Mouse (Mus musculus) granulocyte monocyte progenitor cell, adult 5-6 weeks (primary cell): Measurements from ENCODE around the gene Dnase2a. TPM values are rescaled to one million over a fixed set of nuclear protein-coding genes. Genes with fewer than 3 reads are reported as not detected.

Experiments
- ATAC-seq: replicated peaks from 2 replicates; pipeline ENCODE4 v1.8.0; 2016; ENCODE audit warnings: mild to moderate bottlenecking, moderate TSS enrichment, inconsistent platforms; ENCODE audit not compliant: poor library complexity, severe bottlenecking
- total RNA-seq, 2 experiments: library from RNA; stranded (forward) in 1 of 2; stranded (reverse) in 1 of 2; fragments of 200-712, 200-1000 nt in 1 of 2; fragments of >200 nt in 1 of 2; fragmentation: Nextera tagmentation in 1 of 2; gene quantifications; 2 replicates each; pipeline ENCODE4 v1.2.3; 2014 to 2017

The Dnase2a gene
- total RNA-seq, 2 experiments from 2014 or later = 35.6 to 117 TPM

GRCm38 (mm10) chr8:84967532-84968304 is 59.4 kb downstream of the Dnase2a start:
- no peak for ATAC-seq

DNA sequence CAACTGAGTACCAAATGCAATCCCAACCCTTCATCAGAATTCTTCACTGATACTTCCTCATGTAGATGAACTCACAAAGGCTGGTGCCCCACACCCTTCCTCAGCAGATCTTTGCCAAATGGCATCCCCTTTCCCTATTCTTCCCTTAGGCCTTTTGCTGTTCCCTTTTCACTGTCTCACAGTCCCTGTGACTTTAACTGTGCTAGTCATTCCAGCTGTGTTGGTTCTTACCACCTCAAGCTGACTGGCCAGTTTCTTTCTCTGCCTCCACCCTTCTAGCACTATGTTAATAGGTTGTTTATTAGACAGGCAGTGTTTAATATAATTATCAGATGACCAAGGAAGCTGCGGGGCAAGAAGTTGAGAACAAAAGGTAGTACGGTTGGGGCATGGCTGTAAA is 60.3 kb downstream of the Dnase2a start:
- no peak for ATAC-seq

GRCm38 (mm10) chr8:84969241-84970134 is 61.1 kb downstream of the Dnase2a start, which contains the start of the genes Gm49661, Prdx2 and Rnaseh2a:
Gm49661 (minus strand) TSS chr8:84969433.
Prdx2 (plus strand) TSS chr8:84969587.
Rnaseh2a (minus strand) TSS chr8:84969767.
- ATAC-seq = peak; percentile 59

DNA sequence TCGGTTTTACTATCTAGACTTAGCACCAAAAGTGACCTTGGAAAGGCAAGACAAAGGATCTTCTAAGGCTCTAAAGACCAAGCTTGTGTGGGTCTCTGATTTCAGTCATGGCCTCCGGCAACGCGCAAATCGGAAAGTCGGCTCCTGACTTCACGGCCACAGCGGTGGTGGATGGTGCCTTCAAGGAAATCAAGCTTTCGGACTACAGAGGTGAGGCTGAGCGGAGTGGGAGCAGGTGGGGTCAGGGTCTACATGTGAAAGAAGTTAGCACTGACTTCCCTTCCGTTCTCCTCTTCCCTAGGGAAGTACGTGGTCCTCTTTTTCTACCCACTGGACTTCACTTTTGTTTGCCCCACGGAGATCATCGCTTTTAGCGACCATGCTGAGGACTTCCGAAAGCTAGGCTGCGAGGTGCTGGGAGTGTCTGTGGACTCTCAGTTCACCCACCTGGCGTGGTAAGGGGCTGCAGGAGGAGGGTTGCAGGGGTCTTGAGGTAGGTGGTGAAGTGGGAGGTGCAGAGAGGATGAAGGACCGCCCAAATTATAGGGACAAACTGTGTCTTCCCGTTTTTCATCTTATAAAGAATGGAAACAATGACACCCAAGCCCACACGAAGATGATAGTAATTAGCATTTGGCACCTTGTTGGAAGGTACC is 61.9 kb downstream of the Dnase2a start:
- no peak for ATAC-seq

DNA sequence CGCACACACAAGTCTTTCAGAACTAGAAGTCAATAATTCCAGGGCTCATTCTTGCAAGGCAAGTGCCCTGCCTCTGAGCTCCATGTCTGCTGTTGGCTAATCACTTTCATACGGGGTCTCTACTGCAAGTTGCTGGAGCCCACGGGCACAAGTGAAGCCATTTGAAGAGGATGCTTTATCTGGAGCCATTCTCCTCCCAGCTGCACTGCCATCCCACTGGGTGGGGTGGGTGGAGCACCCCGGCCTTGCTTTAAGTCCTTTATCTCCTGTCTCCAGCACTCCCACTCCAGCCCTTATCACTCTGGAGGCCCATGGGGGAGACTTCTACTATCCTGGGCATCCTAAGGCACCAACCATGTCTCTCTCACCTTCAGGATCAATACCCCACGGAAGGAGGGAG is 62.6 kb downstream of the Dnase2a start:
- ATAC-seq = no peak

Other genes starting within 250 kb of the Dnase2a start
Only the 30 nearest of the 33 such genes appear.
- 92.9 and 98.1 TPM in 2 replicates for gene Nacc1, start 220.7 kb upstream of the Dnase2a start, total RNA-seq (2014; fragmentation: Nextera tagmentation)
- gene Nacc1, start 220.7 kb upstream of the Dnase2a start, total RNA-seq (2017) = 46.5 and 59.2 TPM in 2 replicates
- gene Lyl1, start 207.1 kb upstream of the Dnase2a start, total RNA-seq (2014; fragmentation: Nextera tagmentation) = 82.1 and 133 TPM in 2 replicates
- 65.9 and 73.3 TPM in 2 replicates for gene Lyl1, start 207.1 kb upstream of the Dnase2a start, total RNA-seq (2017)
- 11.0 and 17.9 TPM in 2 replicates for gene G430095P16Rik, start 185.6 kb upstream of the Dnase2a start, total RNA-seq (2014; fragmentation: Nextera tagmentation)
- gene G430095P16Rik, start 185.6 kb upstream of the Dnase2a start, total RNA-seq (2017) = 4.4 and 4.8 TPM in 2 replicates
- gene Nfix, start 108.2 kb upstream of the Dnase2a start, total RNA-seq (2014; fragmentation: Nextera tagmentation) = 25.7 and 51.2 TPM in 2 replicates
- gene Nfix, start 108.2 kb upstream of the Dnase2a start, total RNA-seq (2017) = 9.5 and 12.8 TPM in 2 replicates
- 4.1 and 4.7 TPM in 2 replicates for gene Dand5, start 85.7 kb upstream of the Dnase2a start, total RNA-seq (2014; fragmentation: Nextera tagmentation)
- gene Dand5, start 85.7 kb upstream of the Dnase2a start, total RNA-seq (2017) = 3.6 and 3.7 TPM in 2 replicates
- 17.0 and 19.2 TPM in 2 replicates for gene Gadd45gip1, start 77.0 kb upstream of the Dnase2a start, total RNA-seq (2014; fragmentation: Nextera tagmentation)
- gene Gadd45gip1, start 77.0 kb upstream of the Dnase2a start, total RNA-seq (2017) = 46.2 and 52.4 TPM in 2 replicates
- gene Rad23a, start 67.9 kb upstream of the Dnase2a start, total RNA-seq (2014; fragmentation: Nextera tagmentation) = 41.8 TPM in 2 replicates
- gene Rad23a, start 67.9 kb upstream of the Dnase2a start, total RNA-seq (2017) = 20.1 and 21.4 TPM in 2 replicates
- gene Calr, start 61.6 kb upstream of the Dnase2a start, total RNA-seq (2014; fragmentation: Nextera tagmentation) = 1,333 and 1,645 TPM in 2 replicates
- gene Calr, start 61.6 kb upstream of the Dnase2a start, total RNA-seq (2017) = 4,572 and 4,672 TPM in 2 replicates
- 90.9 TPM in 2 replicates for gene Farsa, start 51.6 kb upstream of the Dnase2a start, total RNA-seq (2014; fragmentation: Nextera tagmentation)
- 187 and 190 TPM in 2 replicates for gene Farsa, start 51.6 kb upstream of the Dnase2a start, total RNA-seq (2017)
- 172 and 176 TPM in 2 replicates for gene Syce2, start 36.4 kb upstream of the Dnase2a start, total RNA-seq (2014; fragmentation: Nextera tagmentation)
- gene Syce2, start 36.4 kb upstream of the Dnase2a start, total RNA-seq (2017) = 126 and 155 TPM in 2 replicates
- gene Gcdh, start 14.6 kb upstream of the Dnase2a start, total RNA-seq (2014; fragmentation: Nextera tagmentation) = 23.2 and 25.8 TPM in 2 replicates
- 20.1 and 30.3 TPM in 2 replicates for gene Gcdh, start 14.6 kb upstream of the Dnase2a start, total RNA-seq (2017)
- gene Klf1, start 6.6 kb upstream of the Dnase2a start, total RNA-seq (2014; fragmentation: Nextera tagmentation) = 0.52 and 1.0 TPM in 2 replicates
- gene Klf1, start 6.6 kb upstream of the Dnase2a start, total RNA-seq (2017) = 0.43 and 0.72 TPM in 2 replicates
- not detected in 2 replicates for gene Mast1, start 28.8 kb downstream of the Dnase2a start, total RNA-seq (2014; fragmentation: Nextera tagmentation)
- not detected in 2 replicates for gene Mast1, start 28.8 kb downstream of the Dnase2a start, total RNA-seq (2017)
- not detected in 2 replicates for gene Rtbdn, start 38.4 kb downstream of the Dnase2a start, total RNA-seq (2014; fragmentation: Nextera tagmentation)
- not detected in 2 replicates for gene Rtbdn, start 38.4 kb downstream of the Dnase2a start, total RNA-seq (2017)
- not detected in 2 replicates for gene Gm49661, start 60.9 kb downstream of the Dnase2a start, total RNA-seq (2014; fragmentation: Nextera tagmentation)
- gene Gm49661, start 60.9 kb downstream of the Dnase2a start, total RNA-seq (2017) = not detected in 2 replicates
- gene Prdx2, start 61.0 kb downstream of the Dnase2a start, total RNA-seq (2014; fragmentation: Nextera tagmentation) = 210 and 303 TPM in 2 replicates
- 360 and 421 TPM in 2 replicates for gene Prdx2, start 61.0 kb downstream of the Dnase2a start, total RNA-seq (2017)
- 116 and 172 TPM in 2 replicates for gene Rnaseh2a, start 61.2 kb downstream of the Dnase2a start, total RNA-seq (2014; fragmentation: Nextera tagmentation)
- 91.3 and 148 TPM in 2 replicates for gene Rnaseh2a, start 61.2 kb downstream of the Dnase2a start, total RNA-seq (2017)
- gene Junb, start 70.2 kb downstream of the Dnase2a start, total RNA-seq (2014; fragmentation: Nextera tagmentation) = 3.3 and 14.2 TPM in 2 replicates
- 39.6 and 46.0 TPM in 2 replicates for gene Junb, start 70.2 kb downstream of the Dnase2a start, total RNA-seq (2017)
- gene Hook2, start 82.0 kb downstream of the Dnase2a start, total RNA-seq (2014; fragmentation: Nextera tagmentation) = 5.2 and 6.1 TPM in 2 replicates
- gene Hook2, start 82.0 kb downstream of the Dnase2a start, total RNA-seq (2017) = 5.7 and 8.2 TPM in 2 replicates
- gene Best2, start 106.0 kb downstream of the Dnase2a start, total RNA-seq (2014; fragmentation: Nextera tagmentation) = not detected in 2 replicates
- gene Best2, start 106.0 kb downstream of the Dnase2a start, total RNA-seq (2017) = not detected in 2 replicates
- 73.1 and 73.3 TPM in 2 replicates for gene Asna1, start 116.7 kb downstream of the Dnase2a start, total RNA-seq (2014; fragmentation: Nextera tagmentation)
- 74.5 and 91.2 TPM in 2 replicates for gene Asna1, start 116.7 kb downstream of the Dnase2a start, total RNA-seq (2017)
- 112 and 128 TPM in 2 replicates for gene Trir, start 118.3 kb downstream of the Dnase2a start, total RNA-seq (2014; fragmentation: Nextera tagmentation)
- 245 and 280 TPM in 2 replicates for gene Trir, start 118.3 kb downstream of the Dnase2a start, total RNA-seq (2017)
- 19.6 and 25.0 TPM in 2 replicates for gene Tnpo2, start 128.4 kb downstream of the Dnase2a start, total RNA-seq (2014; fragmentation: Nextera tagmentation)
- 21.5 and 26.8 TPM in 2 replicates for gene Tnpo2, start 128.4 kb downstream of the Dnase2a start, total RNA-seq (2017)
- gene Fbxw9, start 151.5 kb downstream of the Dnase2a start, total RNA-seq (2014; fragmentation: Nextera tagmentation) = 11.6 and 13.5 TPM in 2 replicates
- gene Fbxw9, start 151.5 kb downstream of the Dnase2a start, total RNA-seq (2017) = 4.1 and 5.9 TPM in 2 replicates
- not detected in 2 replicates for gene Gm5741, start 159.4 kb downstream of the Dnase2a start, total RNA-seq (2014; fragmentation: Nextera tagmentation)
- not detected in 2 replicates for gene Gm5741, start 159.4 kb downstream of the Dnase2a start, total RNA-seq (2017)
- gene Dhps, start 163.2 kb downstream of the Dnase2a start, total RNA-seq (2014; fragmentation: Nextera tagmentation) = 42.0 and 66.5 TPM in 2 replicates
- gene Dhps, start 163.2 kb downstream of the Dnase2a start, total RNA-seq (2017) = 19.6 and 30.1 TPM in 2 replicates
- 189 and 191 TPM in 2 replicates for gene Wdr83os, start 172.2 kb downstream of the Dnase2a start, total RNA-seq (2014; fragmentation: Nextera tagmentation)
- gene Wdr83os, start 172.2 kb downstream of the Dnase2a start, total RNA-seq (2017) = 36.6 and 47.4 TPM in 2 replicates
- gene Wdr83, start 172.7 kb downstream of the Dnase2a start, total RNA-seq (2014; fragmentation: Nextera tagmentation) = 56.2 and 81.8 TPM in 2 replicates
- 23.3 and 32.8 TPM in 2 replicates for gene Wdr83, start 172.7 kb downstream of the Dnase2a start, total RNA-seq (2017)
- gene Man2b1, start 174.7 kb downstream of the Dnase2a start, total RNA-seq (2014; fragmentation: Nextera tagmentation) = 91.4 and 110 TPM in 2 replicates
- gene Man2b1, start 174.7 kb downstream of the Dnase2a start, total RNA-seq (2017) = 52.9 and 83.5 TPM in 2 replicates
- gene Zfp791, start 214.5 kb downstream of the Dnase2a start, total RNA-seq (2014; fragmentation: Nextera tagmentation) = not detected in 2 replicates
- gene Zfp791, start 214.5 kb downstream of the Dnase2a start, total RNA-seq (2017) = not detected in 2 replicates